Mouse (Mus musculus) E14TG2a.4 (cell line): ENCODE measurements around the gene Abcb1a.

ENCODE experiments used
- H3K27me3 ChIP-seq: 2 replicates; pipeline ENCODE4 v1.6.1; 2014; ENCODE audit warnings: low read length, control low read depth; ENCODE audit not compliant: insufficient read depth
- H3K36me3 ChIP-seq: 2 replicates; pipeline ENCODE4 v1.6.1; 2014; ENCODE audit warnings: low read length, control low read depth; ENCODE audit not compliant: insufficient read depth
- H3K4me1 ChIP-seq: replicated peaks from 2 replicates; pipeline ENCODE4 v1.6.1; 2014; ENCODE audit warnings: low read depth, low read length, control low read depth
- H3K4me3 ChIP-seq: replicated peaks from 2 replicates; pipeline ENCODE4 v1.5.1; 2014; ENCODE audit warnings: mild to moderate bottlenecking, low read length
- H3K9me3 ChIP-seq: 2 replicates; pipeline ENCODE4 v1.6.1; 2014; ENCODE audit warnings: low read length, control low read depth
- CTCF ChIP-seq: conservative IDR thresholded peaks from 2 replicates; pipeline ENCODE4 v1.5.1; 2014; ENCODE audit warnings: low read length
- NANOG ChIP-seq: IDR thresholded peaks from 2 replicates; pipeline ENCODE4 v1.6.1; 2014; ENCODE audit warnings: borderline replicate concordance, low read length, mixed read lengths
- POU5F1 ChIP-seq: IDR thresholded peaks from 2 replicates; pipeline ENCODE4 v1.6.1; 2014; ENCODE audit warnings: low read length, borderline replicate concordance

Abcb1a gene

DNA sequence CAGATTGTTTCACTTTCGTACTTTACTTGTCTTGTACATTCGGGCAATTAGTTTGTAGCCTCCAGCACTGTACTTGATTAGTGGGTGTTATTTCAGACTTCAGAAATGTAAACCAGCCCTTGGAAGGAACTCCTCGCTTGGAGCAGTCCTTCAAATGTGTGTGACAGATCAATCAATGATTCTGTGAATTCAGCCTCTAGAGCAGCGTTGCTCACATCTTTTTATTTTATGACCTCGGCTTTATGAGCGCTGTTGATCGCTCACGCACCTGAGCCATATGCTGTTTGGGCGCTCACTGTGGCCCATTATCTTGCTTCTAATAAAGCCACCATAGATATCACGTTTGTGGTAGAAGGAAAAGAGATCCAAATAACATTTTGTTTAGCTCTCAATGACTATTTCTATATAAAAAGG, 868 bp downstream of the Abcb1a start:
- no peaks in the 10 kb centered on the region for H3K36me3 ChIP-seq
- H3K27me3 ChIP-seq, result peaks cover 20% of the 10 kb centered on the region
- peaks cover 10% of the 10 kb centered on the region; the same call in 1 of the 2 replicates for H3K4me1 ChIP-seq
- no peaks in the 10 kb centered on the region for H3K9me3 ChIP-seq
- TF ChIP-seq CTCF (no peak), NANOG (no peak), POU5F1 (no peak)
- H3K4me3 ChIP-seq, result peak overlapping the region; percentile 79

GRCm38 (mm10) chr5:8664678-8665077, 4.8 kb downstream of the Abcb1a start:
- peaks cover 17% of the 10 kb centered on the region for H3K27me3 ChIP-seq
- TF ChIP-seq POU5F1 (no peak), CTCF (no peak), NANOG (no peak)
- H3K4me1 ChIP-seq, result peaks cover 10% of the 10 kb centered on the region; the same call in 1 of the 2 replicates
- H3K4me3 ChIP-seq, result no peak overlapping the region
- no peaks in the 10 kb centered on the region for H3K36me3 ChIP-seq
- no peaks in the 10 kb centered on the region for H3K9me3 ChIP-seq

- H3K36me3 ChIP-seq, result no peaks in the 10 kb centered on the region
- H3K9me3 ChIP-seq, result no peaks in the 10 kb centered on the region
- H3K4me1 ChIP-seq, result no peaks in the 10 kb centered on the region
- no peaks in the 10 kb centered on the region for H3K27me3 ChIP-seq
- TF ChIP-seq POU5F1 (no peak), CTCF (no peak), NANOG (no peak)
- H3K4me3 ChIP-seq, result no peak overlapping the region
These were observed 8.0 kb downstream of the Abcb1a start for GRCm38 (mm10) chr5:8667758-8668474.

- Histone ChIP-seq H3K4me3 (no peak overlapping the region), H3K36me3 (no peaks in the 10 kb centered on the region)
- no peak for TF ChIP-seq NANOG
- no peak for TF ChIP-seq POU5F1
- no peak for TF ChIP-seq CTCF
These were observed 9.7 kb downstream of the Abcb1a start for GRCm38 (mm10) chr5:8669606-8670005.

DNA sequence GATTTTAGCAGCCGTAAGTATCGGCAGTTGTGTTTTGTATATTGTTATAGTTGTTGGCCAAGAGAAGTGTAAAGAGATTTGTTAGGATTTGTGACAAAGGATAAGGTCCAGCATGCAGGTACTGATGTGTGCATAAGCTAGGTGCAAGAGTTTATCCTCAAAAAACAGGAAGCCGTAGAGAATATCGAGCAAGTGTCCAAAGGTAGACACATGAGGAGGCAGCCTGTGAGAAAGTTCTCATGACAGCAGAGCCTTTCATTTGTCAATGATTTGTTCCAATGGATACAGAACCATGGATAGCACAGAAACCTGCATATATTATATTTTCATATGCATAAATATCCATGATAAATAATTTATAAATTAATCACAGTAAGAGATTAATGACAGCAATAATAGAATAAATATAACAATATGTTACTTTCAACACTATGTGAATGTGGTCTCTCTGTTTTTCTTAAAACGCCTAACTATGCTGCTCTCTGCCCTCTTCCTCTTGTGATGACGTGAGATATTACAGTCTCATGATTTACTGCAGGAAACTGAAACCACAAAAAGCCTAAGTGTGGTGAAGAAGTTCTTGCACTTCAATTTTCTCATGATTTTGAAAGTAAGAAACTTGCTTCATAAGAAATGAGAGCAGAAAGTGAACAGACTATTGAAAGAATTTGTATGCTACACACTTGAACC, 15.5 kb downstream of the Abcb1a start:
- H3K9me3 ChIP-seq, result no peaks in the 10 kb centered on the region
- no peaks in the 10 kb centered on the region for H3K27me3 ChIP-seq
- no peaks in the 10 kb centered on the region for H3K36me3 ChIP-seq
- TF ChIP-seq NANOG, result no peak
- TF ChIP-seq POU5F1, result no peak
- TF ChIP-seq CTCF, result no peak
- H3K4me3 ChIP-seq, result no peak overlapping the region
- H3K4me1 ChIP-seq, result no peaks in the 10 kb centered on the region

More at GRCm38 (mm10) chr5:8669606-8670005, 9.7 kb downstream of the Abcb1a start:
- Histone ChIP-seq H3K27me3 (no peaks in the 10 kb centered on the region), H3K4me1 (no peaks in the 10 kb centered on the region), H3K9me3 (no peaks in the 10 kb centered on the region)

DNA sequence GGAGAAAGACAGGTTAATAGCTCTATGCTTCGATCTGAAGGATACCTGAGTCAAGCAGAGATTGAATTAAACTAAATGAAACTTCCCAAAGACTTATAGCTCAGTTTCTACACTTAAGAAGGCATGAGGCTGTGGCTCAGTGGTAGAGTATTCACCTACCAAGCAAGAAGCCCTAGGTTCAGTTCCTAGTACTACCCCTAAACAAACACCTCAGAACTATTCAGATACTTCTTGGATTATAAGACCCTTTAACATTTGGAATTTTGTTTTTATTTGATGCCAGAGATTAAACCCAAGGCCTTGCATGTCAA, 16.0 kb downstream of the Abcb1a start:
- Histone ChIP-seq H3K27me3 (no peaks in the 10 kb centered on the region), H3K36me3 (no peaks in the 10 kb centered on the region), H3K4me1 (no peaks in the 10 kb centered on the region), H3K4me3 (no peak overlapping the region), H3K9me3 (no peaks in the 10 kb centered on the region)
- TF ChIP-seq NANOG, result no peak
- no peak for TF ChIP-seq POU5F1
- no peak for TF ChIP-seq CTCF

DNA sequence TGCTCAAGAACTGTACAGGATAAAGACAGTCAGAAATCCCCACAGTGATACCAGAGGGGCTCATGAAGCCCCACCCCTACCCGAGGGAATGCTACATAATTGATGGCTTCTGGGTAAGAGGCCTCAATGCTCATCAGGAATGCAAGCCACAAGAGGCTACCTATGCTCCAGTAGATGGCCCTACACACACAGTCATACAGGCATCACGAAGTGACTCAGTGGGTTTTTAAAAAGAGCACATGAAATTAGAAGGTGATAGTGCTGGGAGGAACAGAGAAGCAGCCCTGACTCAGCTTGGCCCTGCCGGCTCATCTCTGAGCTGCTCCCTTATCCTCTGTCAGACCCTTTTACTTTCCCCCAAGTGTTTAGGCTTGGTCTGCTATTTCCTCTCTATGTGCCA, 21.3 kb downstream of the Abcb1a start:
- Histone ChIP-seq H3K36me3 (no peaks in the 10 kb centered on the region), H3K27me3 (no peaks in the 10 kb centered on the region), H3K4me1 (no peaks in the 10 kb centered on the region), H3K9me3 (no peaks in the 10 kb centered on the region), H3K4me3 (no peak overlapping the region)
- no peak for TF ChIP-seq NANOG
- no peak for TF ChIP-seq POU5F1
- TF ChIP-seq CTCF, result no peak

- Histone ChIP-seq H3K36me3 (no peaks in the 10 kb centered on the region), H3K4me3 (no peak overlapping the region), H3K27me3 (no peaks in the 10 kb centered on the region), H3K9me3 (no peaks in the 10 kb centered on the region), H3K4me1 (no peaks in the 10 kb centered on the region)
- TF ChIP-seq CTCF (no peak), POU5F1 (no peak), NANOG (no peak)
These were observed 23.8 kb downstream of the Abcb1a start for GRCm38 (mm10) chr5:8683686-8684085.
